Mouse (Mus musculus): ENCODE measurements around the gene Gpc3.
"Not testable (repeated sequence)": the region's sequence is repeated elsewhere in the genome, so short reads cannot be mapped to it uniquely, and the experiment has no call there.

Gpc3 gene

GRCm38 (mm10) chrX:52412936-52413335, 200.8 kb downstream of the Gpc3 start:
- DNase-seq (ENCODE audit: low spot score in 2 of 2), result no peak

- DNase-seq (ENCODE audit: low spot score in 2 of 2), result no peak
Observed at GRCm38 (mm10) chrX:52401188-52401587, 212.6 kb downstream of the Gpc3 start.

GRCm38 (mm10) chrX:52375129-52375528, 238.6 kb downstream of the Gpc3 start:
- no peak for DNase-seq (ENCODE audit: low spot score in 2 of 2)

GRCm38 (mm10) chrX:52374209-52374608, 239.5 kb downstream of the Gpc3 start:
- DNase-seq (ENCODE audit: low spot score in 2 of 2), result no peak

- no peak for DNase-seq (ENCODE audit: low spot score in 2 of 2)
Observed at GRCm38 (mm10) chrX:52372436-52372835, 241.3 kb downstream of the Gpc3 start.

- no peak for DNase-seq (ENCODE audit: low spot score in 2 of 2)
Observed at GRCm38 (mm10) chrX:52369938-52370758, 243.6 kb downstream of the Gpc3 start.

GRCm38 (mm10) chrX:52369304-52369937, 244.3 kb downstream of the Gpc3 start:
- no peak for DNase-seq (ENCODE audit: low spot score in 2 of 2)

- no peak for DNase-seq (ENCODE audit: low spot score in 2 of 2)
Observed at GRCm38 (mm10) chrX:52366826-52367225, 246.9 kb downstream of the Gpc3 start.

GRCm38 (mm10) chrX:52365790-52366189, 248.0 kb downstream of the Gpc3 start:
- DNase-seq (ENCODE audit: low spot score in 2 of 2), result no peak

GRCm38 (mm10) chrX:52362241-52363011, 251.3 kb downstream of the Gpc3 start:
- no peak for DNase-seq (ENCODE audit: low spot score in 2 of 2)

GRCm38 (mm10) chrX:52352981-52353380, 260.8 kb downstream of the Gpc3 start:
- no peak for DNase-seq (ENCODE audit: low spot score in 2 of 2)

GRCm38 (mm10) chrX:52350631-52351030, 263.1 kb downstream of the Gpc3 start:
- not testable (repeated sequence) for DNase-seq (ENCODE audit: low spot score in 2 of 2)

GRCm38 (mm10) chrX:52348773-52349172, 265.0 kb downstream of the Gpc3 start:
- no peak for DNase-seq (ENCODE audit: low spot score in 2 of 2)

GRCm38 (mm10) chrX:52344018-52344417, 269.7 kb downstream of the Gpc3 start:
- DNase-seq (ENCODE audit: low spot score in 2 of 2), result peak in 1 of 2 experiments; percentile 7

- DNase-seq (ENCODE audit: low spot score in 2 of 2), result no peak
Observed at GRCm38 (mm10) chrX:52340251-52340650, 273.5 kb downstream of the Gpc3 start.

GRCm38 (mm10) chrX:52321791-52322190, 292.0 kb downstream of the Gpc3 start:
- DNase-seq (ENCODE audit: low spot score in 2 of 2), result no peak

- no peak for DNase-seq (ENCODE audit: low spot score in 2 of 2)
Observed at GRCm38 (mm10) chrX:52320653-52321052, 293.1 kb downstream of the Gpc3 start.

GRCm38 (mm10) chrX:52310976-52311375, 302.8 kb downstream of the Gpc3 start:
- DNase-seq (ENCODE audit: low spot score in 2 of 2), result peak; percentile 6 to 20

GRCm38 (mm10) chrX:52305226-52305625, 308.5 kb downstream of the Gpc3 start:
- DNase-seq (ENCODE audit: low spot score in 2 of 2), result peak in 1 of 2 experiments; percentile 2

GRCm38 (mm10) chrX:52288792-52289191, 325.0 kb downstream of the Gpc3 start:
- DNase-seq (ENCODE audit: low spot score in 2 of 2), result no peak

- no peak for DNase-seq (ENCODE audit: low spot score in 2 of 2)
Observed at GRCm38 (mm10) chrX:52287944-52288343, 325.8 kb downstream of the Gpc3 start.

GRCm38 (mm10) chrX:52282070-52282469, 331.7 kb downstream of the Gpc3 start:
- DNase-seq (ENCODE audit: low spot score in 2 of 2), result no peak

Measured in frontal cortex, postnatal 36 days (tissue).